Mouse (Mus musculus) cerebellum, adult 2 months (tissue): ENCODE measurements around the gene Nop16. TPM values are rescaled to one million over a fixed set of nuclear protein-coding genes. Genes with fewer than 3 reads are reported as not detected.

Experiments
- DNase-seq, 2 experiments: peaks; one replicate each; pipeline ENCODE4 v3.0.0; 2021
- H3K27ac ChIP-seq: fragments of 200-500 bp; 2 replicates; pipeline ENCODE4 v1.5.1; 2012; ENCODE audit warnings: low read length, control low read depth, inconsistent platforms; ENCODE audit not compliant: insufficient read depth
- H3K27me3 ChIP-seq: fragments of 200-500 bp; 2 replicates; pipeline ENCODE4 v1.6.1; 2012; ENCODE audit warnings: inconsistent platforms, mild to moderate bottlenecking, low read length, moderate library complexity; ENCODE audit not compliant: control insufficient read depth, insufficient read depth
- H3K4me1 ChIP-seq: fragments of 200-500 bp; 2 replicates; pipeline ENCODE4 v1.6.1; 2011; ENCODE audit warnings: low read length; ENCODE audit not compliant: control insufficient read depth, insufficient read depth
- H3K4me3 ChIP-seq: fragments of 200-500 bp; replicated peaks from 2 replicates; pipeline ENCODE3; 2011; ENCODE audit warnings: mild to moderate bottlenecking, low read depth, low read length, control low read depth; ENCODE audit not compliant: insufficient read depth
- CTCF ChIP-seq: fragments of 200-500 bp; IDR thresholded peaks from 2 replicates; pipeline ENCODE4 v1.5.1; 2011; ENCODE audit warnings: low read depth, mild to moderate bottlenecking, control low read depth, low read length, moderate library complexity, borderline replicate concordance; ENCODE audit not compliant: insufficient read depth
- POLR2A ChIP-seq: fragments of 200-500 bp; IDR thresholded peaks from 2 replicates; pipeline ENCODE4 v1.6.1; 2011; ENCODE audit warnings: low read length, control low read depth, borderline replicate concordance; ENCODE audit not compliant: insufficient read depth
- WGBS: fragments of 180-500 bp; shearing (Covaris S2); methylation state at CpG from one replicate; pipeline ENCODE4 v1.1.7; 2018; 5-methylcytosine and 5-hydroxymethylcytosine counted together
- polyA plus RNA-seq: library from polyadenylated mRNA; depleted of rRNA; stranded (reverse); fragments of >200 nt; gene quantifications from 2 replicates; pipeline ENCODE4 v1.2.3, GENCODE M21; 2012

The Nop16 gene
- polyA plus RNA-seq, 1 experiment: 26.4 TPM

GRCm38 (mm10) chr13:54591776-54592356 is 2.0 kb upstream of the Nop16 start:
- H3K27me3 ChIP-seq: no peaks in the 10 kb centered on the region
- no peak overlapping the region for H3K27ac ChIP-seq
- no peak overlapping the region for H3K4me3 ChIP-seq
- no peak for DNase-seq
- H3K4me1 ChIP-seq: peaks cover 5% of the 10 kb centered on the region
- WGBS: 82% methylated on average over 8 of the region's 8 CpGs
- TF ChIP-seq CTCF (no peak), POLR2A (peak; percentile 24; the same call in 1 of the 2 replicates)

GRCm38 (mm10) chr13:54589414-54589995 is 385 bp downstream of the Nop16 start:
- TF ChIP-seq CTCF: no peak
- TF ChIP-seq POLR2A: no peak
- no peak overlapping the region for H3K27ac ChIP-seq
- DNase-seq: no peak
- H3K27me3 ChIP-seq: no peaks in the 10 kb centered on the region
- peaks cover 5% of the 10 kb centered on the region for H3K4me1 ChIP-seq
- WGBS: 2% methylated on average over 24 of the region's 24 CpGs
- peak overlapping the region; percentile 70 for H3K4me3 ChIP-seq

GRCm38 (mm10) chr13:54585831-54586230 is 4.1 kb downstream of the Nop16 start:
- H3K4me3 ChIP-seq: no peak overlapping the region
- WGBS: 87% methylated on average over 11 of the region's 11 CpGs
- H3K27me3 ChIP-seq: no peaks in the 10 kb centered on the region
- H3K4me1 ChIP-seq: peaks cover 2% of the 10 kb centered on the region; the same call in 1 of the 2 replicates
- no peak overlapping the region for H3K27ac ChIP-seq
- no peak for TF ChIP-seq POLR2A
- no peak for TF ChIP-seq CTCF
- no peak for DNase-seq

GRCm38 (mm10) chr13:54582860-54583259 is 7.0 kb downstream of the Nop16 start:
- H3K4me1 ChIP-seq: peaks cover 6% of the 10 kb centered on the region
- no peaks in the 10 kb centered on the region for H3K27me3 ChIP-seq
- 84% methylated on average over 5 of the region's 5 CpGs for WGBS
- TF ChIP-seq POLR2A (no peak), CTCF (no peak)
- no peak overlapping the region for H3K4me3 ChIP-seq
- no peak for DNase-seq
- H3K27ac ChIP-seq: no peak overlapping the region

- 24% methylated on average over 10 of the region's 10 CpGs for WGBS
- DNase-seq: no peak
Observed at GRCm38 (mm10) chr13:54582126-54582525, 7.8 kb downstream of the Nop16 start.

GRCm38 (mm10) chr13:54581385-54581784 is 8.5 kb downstream of the Nop16 start:
- WGBS: 20% methylated on average over 2 of the region's 2 CpGs
- H3K4me3 ChIP-seq: no peak overlapping the region

More at GRCm38 (mm10) chr13:54582126-54582525, 7.8 kb downstream of the Nop16 start:
- H3K4me3 ChIP-seq: no peak overlapping the region
- no peaks in the 10 kb centered on the region for H3K27me3 ChIP-seq
- H3K27ac ChIP-seq: no peak overlapping the region
- TF ChIP-seq POLR2A: no peak
- peaks cover 6% of the 10 kb centered on the region for H3K4me1 ChIP-seq

GRCm38 (mm10) chr13:54577652-54578507 is 12.0 kb downstream of the Nop16 start:
- H3K27ac ChIP-seq: no peak overlapping the region
- H3K4me1 ChIP-seq: peaks cover 6% of the 10 kb centered on the region
- 69% methylated on average over 21 of the region's 21 CpGs for WGBS
- no peak for DNase-seq
- TF ChIP-seq POLR2A (no peak), CTCF (no peak)
- H3K4me3 ChIP-seq: no peak overlapping the region
- H3K27me3 ChIP-seq: no peaks in the 10 kb centered on the region

More at GRCm38 (mm10) chr13:54581385-54581784, 8.5 kb downstream of the Nop16 start:
- no peak for DNase-seq
- no peaks in the 10 kb centered on the region for H3K27me3 ChIP-seq
- TF ChIP-seq CTCF (no peak), POLR2A (no peak)
- H3K4me1 ChIP-seq: peaks cover 6% of the 10 kb centered on the region
- no peak overlapping the region for H3K27ac ChIP-seq
